Mouse (Mus musculus) kidney, adult 18-20 months (tissue): Measurements from ENCODE around the gene Helz2.

Source experiments
- DNase-seq: peaks from one replicate; pipeline ENCODE4 v3.0.0; 2021

The Helz2 gene

DNA sequence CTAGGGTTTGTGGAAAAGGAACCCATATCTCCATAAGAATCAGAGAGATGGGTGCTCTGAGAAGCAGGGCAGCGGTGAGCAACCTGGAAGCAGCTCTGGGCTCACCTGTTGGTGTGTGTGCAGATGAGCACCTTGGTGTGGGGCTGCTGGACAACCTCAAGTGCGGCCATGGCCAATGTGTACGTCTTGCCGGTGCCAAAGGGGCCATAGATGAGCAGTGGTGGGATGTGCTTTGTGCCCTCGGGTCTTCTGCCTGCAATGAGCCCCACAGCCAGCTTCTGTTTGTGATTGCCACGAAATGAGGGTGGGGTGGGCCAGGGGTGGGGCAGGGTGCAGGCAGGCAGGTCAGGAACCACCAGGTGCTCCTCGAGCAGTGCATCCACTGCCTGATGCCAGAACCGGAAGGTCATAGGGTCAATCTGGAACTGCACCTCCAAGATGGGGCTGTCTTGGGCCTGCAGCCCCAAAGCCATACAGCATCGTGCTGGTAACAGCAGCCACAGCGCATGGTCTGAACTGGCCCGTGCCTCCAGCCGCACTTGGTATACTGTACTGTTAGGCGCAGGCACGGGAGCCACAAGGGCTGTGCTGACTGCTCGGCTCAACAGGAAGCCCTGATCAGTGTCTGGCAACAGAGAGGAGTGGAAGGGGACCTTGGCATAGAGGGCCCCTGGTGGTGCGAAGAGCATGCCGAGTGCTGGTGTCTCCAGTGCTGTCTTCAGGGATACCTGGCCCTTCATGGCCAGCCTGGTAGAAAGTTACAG lies 4.4 kb downstream of the Helz2 start:
- DNase-seq, result no peak

GRCm38 (mm10) chr2:181235681-181236566 lies 5.9 kb downstream of the Helz2 start:
- DNase-seq, result no peak

- no peak for DNase-seq
Observed at GRCm38 (mm10) chr2:181234680-181235079, 7.1 kb downstream of the Helz2 start.

GRCm38 (mm10) chr2:181233443-181233842 lies 8.4 kb downstream of the Helz2 start:
- no peak for DNase-seq

DNA sequence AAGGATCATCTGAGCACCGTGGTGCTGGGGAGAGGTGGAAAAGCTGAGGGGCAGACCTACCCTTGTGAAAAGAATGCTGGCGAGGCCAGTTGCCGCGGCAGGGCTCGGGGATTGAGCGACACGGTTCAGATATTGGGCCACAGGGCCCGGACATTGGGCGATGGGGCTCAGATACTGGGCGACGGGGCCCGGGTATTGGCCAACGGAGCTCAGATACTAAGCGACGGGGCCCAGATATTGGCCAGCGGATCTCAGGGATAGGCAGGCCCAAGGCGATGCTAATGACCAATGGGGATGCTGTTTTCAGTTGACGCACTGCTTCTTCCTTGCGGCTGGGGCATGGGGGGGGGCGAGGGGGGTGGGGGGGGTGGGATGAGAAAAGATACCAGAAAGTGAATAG lies 10.7 kb downstream of the Helz2 start:
- DNase-seq, result no peak

- no peak for DNase-seq
Observed at GRCm38 (mm10) chr2:181228335-181228734, 13.5 kb downstream of the Helz2 start.

DNA sequence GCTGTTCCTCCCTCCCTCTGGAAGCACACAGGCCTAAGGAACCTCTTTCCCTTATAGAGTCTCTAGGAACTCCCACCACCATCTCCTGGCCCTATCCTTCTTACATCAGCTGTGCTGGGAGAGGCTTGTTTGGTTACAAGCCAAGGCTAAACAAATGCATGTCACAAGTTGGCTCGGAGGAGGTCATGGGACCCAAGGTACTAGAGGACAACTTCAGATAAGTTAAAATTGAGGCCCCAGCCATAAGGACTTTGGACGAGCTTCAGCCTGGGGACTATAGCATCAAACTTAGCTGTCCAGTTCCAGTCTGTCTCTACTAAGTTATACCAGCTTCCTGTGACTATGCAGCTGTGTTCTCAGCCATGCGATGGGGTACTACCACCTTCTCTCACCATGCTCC lies 14.7 kb downstream of the Helz2 start:
- DNase-seq, result no peak

GRCm38 (mm10) chr2:181224994-181225393 lies 16.8 kb downstream of the Helz2 start:
- no peak for DNase-seq

GRCm38 (mm10) chr2:181220361-181220760 lies 21.5 kb downstream of the Helz2 start:
- DNase-seq, result peak; percentile 23

- DNase-seq, result peak; percentile 82
Observed at GRCm38 (mm10) chr2:181219538-181220216, 22.1 kb downstream of the Helz2 start, which contains the start of gene Fndc11. Gene Fndc11 (plus strand): TSS chr2:181220013.

GRCm38 (mm10) chr2:181218881-181219485 lies 22.8 kb downstream of the Helz2 start:
- DNase-seq, result no peak

GRCm38 (mm10) chr2:181216037-181216436 lies 25.8 kb downstream of the Helz2 start:
- no peak for DNase-seq

- DNase-seq, result peak; percentile 57
Observed at GRCm38 (mm10) chr2:181213021-181213445, 28.8 kb downstream of the Helz2 start, which contains the start of gene Srms. Gene Srms (minus strand): TSS chr2:181213185.

- DNase-seq, result peak; percentile 19
Observed at GRCm38 (mm10) chr2:181212389-181213020, 29.3 kb downstream of the Helz2 start.

- DNase-seq, result no peak
Observed at GRCm38 (mm10) chr2:181206118-181206517, 35.7 kb downstream of the Helz2 start.

DNA sequence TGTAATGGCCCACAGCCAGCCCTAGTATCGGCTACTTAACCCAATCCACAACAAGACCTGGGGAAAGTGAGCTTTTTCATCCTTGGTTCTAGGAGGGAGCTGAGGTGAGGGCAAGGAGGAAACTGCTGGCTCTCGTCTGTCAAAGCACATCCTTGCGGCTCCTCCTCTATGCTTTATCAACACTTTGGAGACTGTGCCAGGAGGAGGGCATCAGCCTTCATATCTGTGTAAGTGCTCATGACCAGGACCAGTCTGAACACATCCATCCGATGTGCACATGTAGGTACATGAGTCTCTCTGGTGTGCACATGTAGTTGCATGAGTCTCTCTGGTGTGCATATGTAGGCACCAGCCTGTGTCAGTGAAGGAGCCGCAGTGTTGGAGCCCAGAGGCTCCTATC lies 36.1 kb downstream of the Helz2 start:
- no peak for DNase-seq

- DNase-seq, result no peak
Observed at GRCm38 (mm10) chr2:181202886-181203285, 38.9 kb downstream of the Helz2 start.

GRCm38 (mm10) chr2:181202422-181202821 lies 39.4 kb downstream of the Helz2 start, which contains the start of gene Ptk6:
Gene Ptk6 (minus strand): TSS chr2:181202789.
- no peak for DNase-seq

DNA sequence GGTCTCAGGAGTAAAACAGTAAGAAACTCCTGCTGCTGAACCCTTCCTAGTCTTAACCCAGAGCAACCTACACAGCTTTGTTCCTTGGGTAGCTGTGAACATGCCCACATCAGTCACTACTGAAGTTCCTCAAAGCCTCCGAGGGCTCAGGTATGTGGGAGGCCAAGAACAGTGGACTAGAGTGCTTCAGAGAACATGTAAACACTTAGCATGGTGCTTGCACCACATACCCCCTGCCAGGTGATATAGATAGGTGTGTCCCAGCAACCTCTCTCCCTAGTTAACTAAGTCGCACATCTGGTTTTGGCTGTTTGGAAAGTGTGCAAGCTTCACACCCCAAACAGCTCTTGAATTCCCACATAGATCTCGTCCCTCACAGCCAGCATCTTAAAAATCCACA lies 40.2 kb downstream of the Helz2 start:
- no peak for DNase-seq

GRCm38 (mm10) chr2:181196628-181197300 lies 45.1 kb downstream of the Helz2 start:
- peak; percentile 57 for DNase-seq

DNA sequence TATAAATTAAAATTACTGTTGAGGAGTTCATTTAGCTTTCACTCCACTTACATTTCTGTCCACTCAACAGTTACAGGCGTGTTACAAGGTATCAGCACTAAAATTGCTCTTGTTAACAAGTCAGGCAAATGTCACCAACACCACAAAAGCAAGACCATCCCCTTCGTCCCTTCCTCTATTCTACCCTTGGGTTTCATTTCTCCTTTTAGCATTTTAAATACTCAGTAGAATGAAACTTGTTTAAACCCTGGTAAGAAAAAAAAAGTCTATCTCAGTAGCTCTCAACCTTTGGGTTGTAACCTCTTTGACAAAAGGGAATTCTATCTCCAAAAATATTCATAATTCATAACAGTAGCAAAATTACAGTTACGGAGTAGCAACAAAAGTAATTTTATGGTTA lies 48.8 kb downstream of the Helz2 start:
- no peak for DNase-seq

DNA sequence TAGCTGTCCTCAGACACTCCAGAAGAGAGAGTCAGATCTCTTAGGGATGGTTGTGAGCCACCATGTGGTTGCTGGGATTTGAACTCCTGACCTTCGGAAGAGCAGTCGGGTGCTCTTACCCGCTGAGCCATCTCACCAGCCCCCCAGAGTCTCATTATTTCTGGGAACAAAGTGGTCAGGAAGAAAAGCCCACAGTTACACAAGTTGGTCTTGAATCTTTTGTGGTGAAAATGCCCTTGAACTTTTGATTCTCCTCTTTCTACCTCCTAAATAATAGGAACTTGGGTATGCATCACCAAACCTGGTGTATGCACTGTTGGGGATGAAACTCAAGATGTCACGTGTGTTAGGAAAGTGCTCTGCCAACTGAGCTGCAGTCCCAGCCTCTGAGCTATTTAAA lies 49.9 kb downstream of the Helz2 start:
- DNase-seq, result no peak
